Mouse (Mus musculus): ENCODE results near the gene Nme7.

DNA sequence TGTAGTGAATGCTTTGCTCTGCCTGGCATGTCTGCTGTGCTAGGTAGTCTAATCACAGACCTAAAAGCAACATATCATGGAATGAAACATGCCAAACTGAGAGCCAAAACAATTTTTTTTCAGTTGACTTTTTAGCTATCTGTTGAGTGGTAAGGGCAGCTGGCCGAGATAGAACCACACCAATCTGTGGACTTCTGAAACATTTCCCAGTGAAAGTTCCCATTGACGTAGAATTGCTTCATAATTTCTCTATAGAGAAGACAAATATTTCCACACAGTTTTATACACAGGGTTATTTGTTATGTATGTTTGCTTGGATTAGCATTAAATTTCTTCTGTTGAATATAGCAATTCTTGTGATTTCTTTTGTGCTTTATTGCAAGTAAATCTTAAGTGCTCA, 65.9 kb downstream of the Nme7 start:
- TF ChIP-seq CTCF (IDR thresholded peaks at IDR 0.05; ENCODE audit: borderline replicate concordance, insufficient read depth, low read depth, low read length) (no peak), POLR2A (IDR thresholded peaks at IDR 0.05; ENCODE audit: borderline replicate concordance, insufficient read depth, low read length) (no peak)
